Mouse (Mus musculus) adrenal gland, postnatal 14 days (tissue): ENCODE data around the gene Cdc6. TPM values are rescaled to one million over a fixed set of nuclear protein-coding genes. Genes with fewer than 3 reads are reported as not detected.

Experiments
- total RNA-seq: library from RNA; stranded (reverse); gene quantifications from 2 replicates; pipeline ENCODE4 v1.2.3, GENCODE M21; 2021

The Cdc6 gene
- total RNA-seq, 1 experiment from 2014 or later: 5.8 TPM

Other genes with a start within 250 kb of the Cdc6 start
- 0.11 TPM in 1 of 2 replicates, not detected in the other for gene Gsdma, start 243.4 kb upstream of the Cdc6 start, total RNA-seq
- gene Psmd3, start 225.2 kb upstream of the Cdc6 start, total RNA-seq: 114 TPM in 2 replicates
- not detected in 2 replicates for gene Csf3, start 206.5 kb upstream of the Cdc6 start, total RNA-seq
- gene Med24, start 178.4 kb upstream of the Cdc6 start, total RNA-seq: 47.4 and 55.5 TPM in 2 replicates
- 106 and 124 TPM in 2 replicates for gene Thra, start 167.2 kb upstream of the Cdc6 start, total RNA-seq
- 32.9 and 51.0 TPM in 2 replicates for gene Nr1d1, start 132.5 kb upstream of the Cdc6 start, total RNA-seq
- gene Msl1, start 112.3 kb upstream of the Cdc6 start, total RNA-seq: 88.5 and 88.7 TPM in 2 replicates
- 37.8 and 38.8 TPM in 2 replicates for gene Casc3, start 102.9 kb upstream of the Cdc6 start, total RNA-seq
- gene Rapgefl1, start 71.0 kb upstream of the Cdc6 start, total RNA-seq: 0.79 and 0.93 TPM in 2 replicates
- gene Wipf2, start 44.2 kb upstream of the Cdc6 start, total RNA-seq: 16.6 and 21.3 TPM in 2 replicates
- gene Rara, start 20.0 kb downstream of the Cdc6 start, total RNA-seq: 24.5 and 29.3 TPM in 2 replicates
- not detected in 2 replicates for gene Gjd3, start 75.2 kb downstream of the Cdc6 start, total RNA-seq
- 52.0 and 70.5 TPM in 2 replicates for gene Top2a, start 116.4 kb downstream of the Cdc6 start, total RNA-seq
- gene Igfbp4, start 133.4 kb downstream of the Cdc6 start, total RNA-seq: 112 and 219 TPM in 2 replicates
- gene Tns4, start 181.5 kb downstream of the Cdc6 start, total RNA-seq: 0.52 and 0.90 TPM in 2 replicates
- 0.48 and 10.5 TPM in 2 replicates for gene Ccr7, start 247.3 kb downstream of the Cdc6 start, total RNA-seq